Mouse (Mus musculus): ENCODE measurements around the gene 6430571L13Rik. TPM values are rescaled to one million over a fixed set of nuclear protein-coding genes. Genes with fewer than 3 reads are reported as not detected.

6430571L13Rik gene
- total and polyA plus RNA-seq, 3 experiments = 0.35 TPM; not detected in 1

DNA sequence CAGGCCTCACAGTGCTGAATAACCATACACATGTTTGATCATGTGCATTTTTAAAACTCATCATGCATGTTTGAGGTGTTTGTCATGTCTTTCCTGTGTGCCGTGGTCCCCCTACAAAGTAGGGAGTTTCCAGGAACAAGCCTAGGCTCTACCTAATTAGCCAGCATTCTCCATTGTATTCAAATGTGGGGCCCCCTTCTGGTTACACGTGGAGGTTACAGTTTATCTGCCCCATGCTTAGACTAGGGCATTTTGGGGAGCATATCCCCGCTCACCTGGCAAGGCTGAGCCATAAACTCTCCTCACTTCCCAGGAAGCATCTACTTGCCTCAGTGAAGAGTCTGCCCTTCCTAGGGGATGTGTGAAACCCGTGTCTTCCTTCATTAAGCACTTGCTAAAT, 56.0 kb downstream of the 6430571L13Rik start (continued):
- TF ChIP-seq MEF2A (IDR thresholded peaks at IDR 0.05; ENCODE audit: extremely low read depth, insufficient replicate concordance, low read depth, low read length, poor library complexity, severe bottlenecking) (no peak), MAFK (IDR thresholded peaks at IDR 0.05; ENCODE audit: borderline replicate concordance, low read depth, low read length) (no peak), KAT2A (conservative IDR thresholded peaks at IDR 0.05; ENCODE audit: low read depth, low read length) (no peak), TCF12 (IDR thresholded peaks at IDR 0.05; ENCODE audit: low read depth, low read length) (no peak), SMC3 (IDR thresholded peaks at IDR 0.05; ENCODE audit: low read depth, low read length) (peak; percentile 68), CTCF (IDR thresholded peaks at IDR 0.05 in 2 of 3, conservative IDR thresholded peaks at IDR 0.05 in 1 of 3; ENCODE audit: control insufficient read depth in 1 of 3, insufficient read depth in 1 of 3, low read depth in 2 of 3, low read length in 3 of 3, poor library complexity in 1 of 3, severe bottlenecking in 1 of 3) (peak; percentile 13 to 61 (median 44); a peak in 4 of 6 replicates), TBP (IDR thresholded peaks at IDR 0.05; ENCODE audit: low read depth, low read length) (no peak), UBTF (IDR thresholded peaks at IDR 0.05; ENCODE audit: borderline replicate concordance, insufficient read depth, low read depth, low read length) (no peak)

GRCm38 (mm10) chr9:107398968-107399367, 58.6 kb downstream of the 6430571L13Rik start:
- peaks cover 0 to 2% of the 10 kb centered on the region in 2 experiments; a peak in 1 of 4 replicates for H3K4me1 ChIP-seq (ENCODE audit: control insufficient read depth in 1 of 2, insufficient read depth in 2 of 2, low read length in 2 of 2)
- H3K36me3 ChIP-seq (ENCODE audit: control insufficient read depth in 1 of 2, insufficient read depth in 2 of 2, low read length in 2 of 2) = no peaks in the 10 kb centered on the region

GRCm38 (mm10) chr9:107399491-107399971, 59.1 kb downstream of the 6430571L13Rik start, which contains the start of gene Cacna2d2:
Gene Cacna2d2, plus strand, starts transcription at chr9:107399612.
- Histone ChIP-seq H3K36me3 (ENCODE audit: control insufficient read depth in 1 of 2, insufficient read depth in 2 of 2, low read length in 2 of 2) (no peaks in the 10 kb centered on the region), H3K4me3 (ENCODE audit: control insufficient read depth in 1 of 2, insufficient read depth in 1 of 2, low read depth in 2 of 2, low read length in 2 of 2) (no peak within 1 kb of the TSS), H3K79me2 (ENCODE audit: control insufficient read depth, insufficient read depth, low read length, poor library complexity) (no peaks in the 10 kb centered on the region), H3K4me1 (ENCODE audit: control insufficient read depth in 1 of 2, insufficient read depth in 2 of 2, low read length in 2 of 2) (peaks cover 0 to under 1% of the 10 kb centered on the region in 2 experiments; a peak in 1 of 4 replicates), H3K9me3 (replicated peaks; ENCODE audit: insufficient read depth, low read length) (no peaks in the 10 kb centered on the region), H3K9ac (ENCODE audit: control insufficient read depth, low read depth, low read length, poor library complexity, severe bottlenecking) (no peak within 1 kb of the TSS), H3K27ac (ENCODE audit: control insufficient read depth, low read depth, low read length) (no peak within 1 kb of the TSS), H3K27me3 (ENCODE audit: control insufficient read depth in 1 of 2, insufficient read depth in 2 of 2, low read length in 2 of 2) (peaks cover 0 to 6% of the 10 kb centered on the region in 2 experiments; a peak in 3 of 4 replicates)
- no peak for TF ChIP-seq KAT2A (conservative IDR thresholded peaks at IDR 0.05; ENCODE audit: low read depth, low read length)
- TF ChIP-seq RAD21 (IDR thresholded peaks at IDR 0.05; ENCODE audit: low read depth, low read length) = no peak
- no peak for TF ChIP-seq MXI1 (IDR thresholded peaks at IDR 0.05; ENCODE audit: low read depth, low read length)
- no peak for TF ChIP-seq CHD2 (IDR thresholded peaks at IDR 0.05; ENCODE audit: low read length)
- TF ChIP-seq HCFC1 (IDR thresholded peaks at IDR 0.05; ENCODE audit: low read depth, low read length) = no peak
- no peak for TF ChIP-seq POLR2A (IDR thresholded peaks at IDR 0.05; ENCODE audit: control insufficient read depth in 1 of 2, insufficient read depth in 1 of 2, low read depth in 1 of 2, low read length in 2 of 2, poor library complexity in 1 of 2)
- TF ChIP-seq MAX (IDR thresholded peaks at IDR 0.05; ENCODE audit: low read length) = no peak
- TF ChIP-seq MYB (IDR thresholded peaks at IDR 0.05; ENCODE audit: low read depth, low read length) = no peak
- no peak for TF ChIP-seq NELFE (IDR thresholded peaks at IDR 0.05; ENCODE audit: low read depth, low read length)
- no peak for TF ChIP-seq E2F4 (IDR thresholded peaks at IDR 0.05; ENCODE audit: borderline replicate concordance, low read depth, low read length)
- TF ChIP-seq MYC (IDR thresholded peaks at IDR 0.05; ENCODE audit: low read depth, low read length) = no peak
- no peak for TF ChIP-seq GABPA (IDR thresholded peaks at IDR 0.05; ENCODE audit: low read depth, low read length)
- no peak for TF ChIP-seq CHD1 (IDR thresholded peaks at IDR 0.05; ENCODE audit: low read depth, low read length)
- no peak for TF ChIP-seq MEF2A (IDR thresholded peaks at IDR 0.05; ENCODE audit: extremely low read depth, insufficient replicate concordance, low read depth, low read length, poor library complexity, severe bottlenecking)
- no peak for TF ChIP-seq ZMIZ1 (IDR thresholded peaks at IDR 0.05; ENCODE audit: low read depth, low read length)
- no peak for TF ChIP-seq TBP (IDR thresholded peaks at IDR 0.05; ENCODE audit: low read depth, low read length)
- DNase-seq (ENCODE audit: low read depth, low spot score) = no peak

More at GRCm38 (mm10) chr9:107398968-107399367, 58.6 kb downstream of the 6430571L13Rik start:
- Histone ChIP-seq H3K9me3 (replicated peaks; ENCODE audit: insufficient read depth, low read length) (no peaks in the 10 kb centered on the region), H3K4me3 (ENCODE audit: control insufficient read depth in 1 of 2, insufficient read depth in 1 of 2, low read depth in 2 of 2, low read length in 2 of 2) (no peak overlapping the region), H3K27ac (ENCODE audit: control insufficient read depth, low read depth, low read length) (no peak overlapping the region), H3K27me3 (ENCODE audit: control insufficient read depth in 1 of 2, insufficient read depth in 2 of 2, low read length in 2 of 2) (peaks cover 0 to 6% of the 10 kb centered on the region in 2 experiments; a peak in 3 of 4 replicates), H3K9ac (ENCODE audit: control insufficient read depth, low read depth, low read length, poor library complexity, severe bottlenecking) (no peak overlapping the region), H3K79me2 (ENCODE audit: control insufficient read depth, insufficient read depth, low read length, poor library complexity) (no peaks in the 10 kb centered on the region)
- DNase-seq (ENCODE audit: low read depth, low spot score) = no peak
- TF ChIP-seq CHD2 (IDR thresholded peaks at IDR 0.05; ENCODE audit: low read length) = no peak
- TF ChIP-seq POLR2AphosphoS2 (IDR thresholded peaks at IDR 0.05; ENCODE audit: low read length) = no peak
- no peak for TF ChIP-seq MXI1 (IDR thresholded peaks at IDR 0.05; ENCODE audit: low read depth, low read length)
- TF ChIP-seq POLR2A (IDR thresholded peaks at IDR 0.05; ENCODE audit: control insufficient read depth in 1 of 2, insufficient read depth in 1 of 2, low read depth in 1 of 2, low read length in 2 of 2, poor library complexity in 1 of 2) = no peak
